Mouse (Mus musculus): ENCODE measurements around the gene Srpr.
A peak's percentile ranks its signal among the peaks of the same experiment; 100 is the strongest.

Srpr gene

DNA sequence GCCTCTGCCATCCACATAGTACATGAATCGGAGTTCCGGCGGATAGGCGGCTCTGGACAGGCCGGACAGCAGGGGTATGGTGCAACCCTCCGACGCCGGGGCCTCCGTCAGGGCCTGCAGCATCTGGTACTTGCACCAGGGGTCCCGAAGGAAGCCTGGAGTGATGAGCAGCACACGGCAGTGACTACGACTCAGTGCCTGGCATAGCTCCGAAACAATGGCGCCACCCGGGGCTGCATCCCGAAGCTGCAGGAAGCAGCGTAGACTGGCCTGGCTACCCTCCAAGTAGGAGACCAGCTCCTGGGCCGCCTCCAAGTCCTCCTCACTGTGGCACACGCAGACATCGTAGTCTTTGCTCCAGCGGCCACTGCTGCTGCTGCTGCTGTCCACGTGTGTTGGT lies 11.3 kb upstream of the Srpr start:
- DNase-seq (ENCODE audit: low spot score) = no peak

GRCm38 (mm10) chr9:35192983-35193542 lies 6.9 kb upstream of the Srpr start:
- no peak for DNase-seq (ENCODE audit: low spot score)

DNA sequence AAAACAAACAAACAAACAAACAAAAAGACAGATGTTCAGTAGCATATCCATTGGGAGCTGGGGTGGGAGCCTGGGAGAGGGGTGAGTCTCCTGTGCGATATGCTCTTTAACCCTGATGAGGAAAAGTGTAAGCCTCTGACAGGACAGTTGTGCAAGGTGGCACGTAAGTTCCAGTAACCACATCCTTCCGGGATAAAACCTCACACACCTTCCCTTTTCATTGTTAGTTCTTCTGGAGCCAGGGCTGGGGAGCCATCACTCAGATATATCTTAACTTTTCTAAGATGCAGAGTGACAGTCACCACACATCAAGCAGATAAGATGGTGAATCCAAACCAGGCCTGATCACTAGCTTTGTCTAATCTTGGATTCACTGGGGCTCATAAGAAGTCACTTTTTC lies 5.9 kb upstream of the Srpr start:
- DNase-seq (ENCODE audit: low spot score) = no peak

- DNase-seq (ENCODE audit: low spot score) = no peak
These were observed 2.4 kb upstream of the Srpr start for GRCm38 (mm10) chr9:35197625-35198024.

DNA sequence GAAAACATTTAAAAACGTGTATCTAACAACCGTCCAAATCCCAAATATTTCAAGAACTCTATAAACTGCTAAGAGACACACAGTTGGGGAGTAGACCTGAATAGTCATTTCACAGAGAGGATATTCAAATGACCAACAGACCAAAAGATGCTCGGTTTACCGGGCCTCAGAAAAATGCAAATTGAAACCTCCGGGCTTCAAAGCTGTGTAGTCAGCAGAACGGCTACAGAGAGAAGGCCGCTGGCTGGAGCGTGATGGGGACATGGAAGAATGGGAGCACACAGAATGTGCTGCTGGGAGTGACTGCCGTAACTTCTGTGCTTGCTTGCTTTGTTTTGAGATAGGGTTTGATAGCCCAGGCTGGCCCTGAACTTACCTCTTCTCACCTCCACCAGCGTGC lies 1.6 kb upstream of the Srpr start:
- no peak for DNase-seq (ENCODE audit: low spot score)

- DNase-seq (ENCODE audit: low spot score) = no peak
These were observed 817 bp upstream of the Srpr start for GRCm38 (mm10) chr9:35198945-35199771.

DNA sequence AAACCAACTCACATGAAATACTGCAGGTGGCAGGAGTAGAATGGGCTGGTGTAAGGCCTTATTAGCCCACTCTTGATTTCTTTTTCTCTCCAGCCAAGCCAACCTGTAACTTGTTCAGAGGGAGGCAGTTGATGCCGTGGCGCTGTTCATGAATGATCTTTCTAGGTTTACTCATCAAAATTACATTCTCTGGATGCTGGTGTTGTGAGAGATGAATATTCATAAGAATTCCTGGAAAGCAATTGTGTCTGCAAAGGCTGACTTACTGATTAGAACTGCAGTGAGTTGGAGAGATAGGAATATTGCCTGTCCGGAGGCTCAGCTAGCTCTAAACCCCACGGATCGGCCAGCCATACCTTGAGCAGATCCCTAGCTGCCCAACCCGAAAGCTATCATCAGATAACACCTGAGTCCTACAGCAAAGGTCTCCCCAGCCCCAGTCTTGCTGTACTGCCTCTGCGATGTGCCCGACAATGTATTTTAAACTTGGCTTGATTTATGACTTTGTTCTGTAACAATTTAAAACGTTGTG lies 620 bp downstream of the Srpr start:
- DNase-seq (ENCODE audit: low spot score) = no peak

- DNase-seq (ENCODE audit: low spot score) = no peak
These were observed 3.6 kb downstream of the Srpr start for GRCm38 (mm10) chr9:35203536-35203935.

DNA sequence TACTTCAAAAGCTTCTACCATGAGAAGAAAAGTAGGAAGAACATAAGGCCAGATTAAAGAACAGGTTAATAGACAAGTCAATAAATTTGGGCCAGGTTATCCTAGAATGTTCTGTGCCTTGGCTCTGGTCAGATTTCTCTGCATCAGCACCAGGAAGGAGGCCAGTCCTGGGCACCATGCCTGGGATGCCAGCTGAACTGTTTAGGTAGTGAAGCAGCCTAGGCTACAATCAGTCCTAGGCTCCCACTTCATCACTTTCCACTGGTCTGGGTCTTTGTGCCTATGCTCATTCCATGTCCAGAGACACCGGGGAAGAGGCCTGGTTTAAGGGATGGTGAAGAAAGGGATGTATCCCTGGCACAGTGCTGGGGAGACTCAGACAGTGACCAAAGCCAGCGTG lies 4.4 kb downstream of the Srpr start:
- no peak for DNase-seq (ENCODE audit: low spot score)

DNA sequence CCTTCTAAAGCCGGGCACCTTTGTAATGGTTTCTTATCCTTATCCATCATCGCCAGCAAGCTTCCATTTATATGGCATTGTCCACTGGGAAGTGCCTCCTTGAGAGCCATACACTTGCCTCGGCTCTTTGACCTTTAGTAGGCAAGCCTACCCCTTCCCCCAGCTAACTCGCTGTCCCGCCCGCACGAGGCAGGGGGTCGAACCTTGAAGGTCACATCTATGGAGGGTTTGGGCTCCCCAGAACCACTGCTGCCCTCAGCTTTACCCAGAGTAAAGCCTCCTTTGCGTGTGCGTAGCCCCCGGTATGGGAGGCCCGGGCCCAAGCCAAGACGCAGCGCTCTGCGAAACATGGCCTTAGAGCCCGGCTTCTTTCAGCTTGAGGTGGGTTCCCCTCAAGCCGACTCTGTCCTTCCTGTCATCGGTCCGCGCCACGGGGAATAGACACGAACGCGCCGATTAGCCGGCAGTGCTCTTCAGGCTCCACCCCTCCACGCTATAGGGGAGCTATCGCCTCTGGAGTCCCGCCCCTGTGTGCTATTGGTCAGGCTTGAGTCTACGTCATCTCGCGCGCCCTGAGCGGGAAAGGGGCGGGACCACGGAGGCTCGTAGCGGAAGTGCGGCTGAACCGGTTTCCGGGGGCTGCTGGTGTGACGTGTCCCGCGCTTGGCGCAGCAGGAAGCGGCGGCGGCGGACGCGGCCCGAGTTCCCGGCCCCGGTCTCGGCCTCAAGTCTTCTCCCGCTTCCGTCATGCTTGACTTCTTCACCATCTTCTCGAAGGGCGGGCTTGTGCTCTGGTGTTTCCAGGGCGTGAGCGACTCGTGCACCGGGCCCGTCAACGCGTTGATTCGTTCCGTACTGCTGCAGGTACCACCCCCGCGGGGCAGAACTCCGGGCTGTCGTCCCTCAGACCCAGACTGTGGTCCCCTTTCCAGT lies 10.8 kb downstream of the Srpr start, which contains the start of gene Foxred1:
TSS of gene Foxred1 (minus strand) at position 514 of the 933 bp plus-strand sequence.
- peak; percentile 100 for DNase-seq (ENCODE audit: low spot score)

DNA sequence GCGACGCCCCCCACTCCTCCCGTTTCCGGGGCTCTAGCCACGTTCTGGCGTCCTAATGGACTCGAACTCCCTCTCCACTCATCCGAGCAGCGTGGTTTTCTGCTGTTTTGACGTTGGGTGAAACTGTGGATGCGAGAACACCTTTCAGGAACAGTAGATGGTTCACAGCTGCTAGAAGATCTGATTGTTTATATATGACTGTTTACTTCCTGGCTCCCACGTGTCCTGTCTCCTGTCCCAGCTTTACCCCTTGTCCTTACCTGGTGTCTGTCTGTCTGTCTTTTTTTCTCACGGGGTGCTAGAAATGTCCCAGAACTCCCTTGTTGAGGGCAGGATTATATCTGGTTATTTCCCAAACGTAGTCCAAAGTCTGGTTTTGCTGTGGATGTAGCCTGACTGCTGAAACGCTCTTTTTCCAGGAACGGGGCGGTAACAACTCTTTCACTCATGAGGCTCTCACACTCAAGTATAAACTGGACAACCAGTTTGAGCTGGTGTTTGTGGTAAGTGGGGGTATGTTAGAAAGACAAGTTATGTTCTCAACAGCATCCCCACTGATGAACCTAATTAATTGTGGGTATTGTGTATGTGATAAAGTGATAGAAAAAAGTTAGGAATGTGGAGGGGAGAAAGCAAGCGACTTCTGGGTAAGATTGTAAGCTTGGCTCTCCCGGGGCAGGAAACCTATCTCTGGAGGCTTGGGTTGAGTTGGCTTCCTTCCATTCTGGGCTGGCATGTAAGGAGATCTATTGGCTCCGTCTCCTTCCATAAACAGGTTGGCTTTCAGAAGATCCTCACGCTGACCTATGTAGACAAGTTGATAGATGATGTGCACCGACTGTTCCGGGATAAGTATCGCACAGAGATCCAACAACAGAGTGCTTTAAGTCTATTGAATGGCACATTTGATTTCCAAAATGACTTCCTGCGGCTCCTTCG lies 11.9 kb downstream of the Srpr start:
- no peak for DNase-seq (ENCODE audit: low spot score)

DNA sequence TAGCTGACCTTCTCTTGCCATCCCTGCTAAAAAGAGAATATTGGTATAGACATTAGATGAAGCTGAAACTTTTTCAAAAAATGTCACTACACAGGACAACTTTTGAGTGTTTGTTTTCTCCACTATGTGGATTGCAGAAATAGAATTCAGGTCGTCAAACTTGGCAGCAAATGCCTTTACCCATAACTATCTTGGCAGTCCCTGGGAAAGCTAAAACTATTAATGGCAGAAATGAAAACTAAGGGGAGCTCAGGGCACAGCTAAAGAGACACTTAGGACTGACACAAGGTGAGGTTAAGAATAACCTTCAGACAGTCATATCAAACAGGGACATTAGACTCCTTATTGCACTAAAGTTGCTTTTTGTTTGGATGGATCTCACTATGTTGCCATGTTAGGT lies 18.0 kb downstream of the Srpr start:
- no peak for DNase-seq (ENCODE audit: low spot score)

DNA sequence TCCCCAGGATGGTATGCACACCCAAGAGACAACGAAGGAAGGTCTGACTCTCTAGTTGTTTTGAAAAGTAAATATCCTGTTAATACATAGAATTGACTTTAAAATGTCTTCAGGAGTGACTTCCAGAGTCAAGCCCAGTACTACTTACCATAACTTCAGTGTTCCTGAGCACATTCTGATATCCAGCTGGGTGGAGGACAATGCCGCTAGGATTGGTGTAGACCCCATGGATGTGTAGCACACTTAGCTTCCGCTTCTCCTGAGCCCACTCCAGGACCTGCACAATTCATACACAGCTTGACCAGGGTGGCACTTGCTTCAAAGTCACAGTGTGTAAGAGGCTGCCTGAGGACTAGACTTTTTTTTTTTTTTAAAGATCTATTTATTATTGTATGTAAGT lies 23.5 kb downstream of the Srpr start:
- DNase-seq (ENCODE audit: low spot score) = no peak

GRCm38 (mm10) chr9:35228671-35229070 lies 28.7 kb downstream of the Srpr start:
- DNase-seq (ENCODE audit: low spot score) = no peak

DNA sequence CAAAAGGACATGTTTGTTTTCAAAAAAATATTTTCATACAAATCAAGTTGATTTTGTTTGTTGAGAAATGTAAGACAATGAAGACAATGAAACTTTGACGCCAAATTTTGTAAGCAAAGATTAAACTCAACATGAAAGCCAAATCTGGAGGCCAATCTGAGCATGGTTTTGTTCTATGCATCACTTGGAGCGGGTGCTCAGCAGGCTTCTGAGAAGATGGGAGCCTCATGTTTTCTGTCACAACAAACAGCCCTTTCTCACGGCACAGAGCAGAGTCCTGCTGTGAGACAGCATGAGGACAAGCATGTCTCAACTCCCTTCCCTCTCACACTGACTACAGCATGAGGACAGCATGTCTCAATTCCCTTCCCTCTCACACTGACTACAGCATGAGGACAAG lies 36.0 kb downstream of the Srpr start:
- no peak for DNase-seq (ENCODE audit: low spot score)

DNA sequence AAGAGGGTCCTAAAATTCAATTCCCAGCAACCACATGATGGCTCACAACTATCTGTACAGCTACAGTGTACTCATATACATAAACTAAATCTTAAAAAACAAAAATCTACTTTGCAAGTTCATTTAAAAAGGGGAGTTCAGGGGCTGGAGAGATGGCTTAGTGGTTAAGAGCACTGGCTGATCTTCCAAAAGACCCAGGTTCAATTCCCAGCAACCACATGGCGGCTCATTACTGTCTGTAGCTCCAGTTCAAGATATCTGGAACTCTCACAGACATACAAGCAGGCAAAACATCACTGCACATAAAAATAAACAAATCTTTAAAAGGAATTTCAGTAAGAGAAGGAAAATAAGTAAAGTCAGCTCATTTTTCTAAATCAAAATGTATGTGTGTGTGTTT lies 38.4 kb downstream of the Srpr start:
- DNase-seq (ENCODE audit: low spot score) = no peak

- DNase-seq (ENCODE audit: low spot score) = no peak
These were observed 39.1 kb downstream of the Srpr start for GRCm38 (mm10) chr9:35238915-35239571.

GRCm38 (mm10) chr9:35239734-35240133 lies 39.8 kb downstream of the Srpr start:
- DNase-seq (ENCODE audit: low spot score) = no peak

DNA sequence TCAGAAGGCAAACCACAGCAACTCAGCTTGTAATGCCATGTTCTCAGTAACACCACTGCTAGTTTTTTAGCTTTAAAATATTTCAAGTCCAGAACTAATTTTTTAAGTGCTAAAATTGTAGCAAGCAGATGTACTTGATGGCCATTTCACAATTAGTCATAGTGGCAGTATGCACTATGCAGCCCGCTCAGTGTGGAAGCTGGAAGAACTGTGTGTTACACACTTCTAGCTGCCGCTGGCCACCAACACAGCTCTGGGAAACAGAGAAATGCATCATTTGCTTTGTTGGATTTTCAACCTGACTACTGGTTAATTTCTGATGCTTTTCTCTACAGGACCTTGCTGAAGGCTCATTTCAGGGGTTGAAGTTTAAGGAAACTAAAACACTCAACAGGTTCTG lies 47.4 kb downstream of the Srpr start:
- no peak for DNase-seq (ENCODE audit: low spot score)

DNA sequence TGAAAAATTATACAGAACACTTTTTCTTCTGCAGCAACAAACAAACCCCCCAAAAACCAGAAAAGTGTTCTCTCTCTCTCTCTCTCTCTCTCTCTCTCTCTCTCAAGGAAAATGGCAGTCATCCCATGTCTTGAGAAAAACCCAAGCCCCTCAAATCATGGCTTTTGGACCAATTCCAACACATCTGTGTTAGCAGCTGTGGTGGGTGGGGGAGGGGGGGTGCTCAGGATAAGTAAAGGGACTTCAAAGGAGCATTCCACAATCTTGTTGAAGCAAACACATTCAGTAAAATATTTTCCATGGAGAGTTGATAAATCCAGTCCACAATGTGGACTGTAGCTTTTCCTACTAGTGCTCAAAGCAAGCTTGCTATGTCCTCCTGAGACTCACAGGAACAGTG lies 49.5 kb downstream of the Srpr start:
- DNase-seq (ENCODE audit: low spot score) = no peak

DNA sequence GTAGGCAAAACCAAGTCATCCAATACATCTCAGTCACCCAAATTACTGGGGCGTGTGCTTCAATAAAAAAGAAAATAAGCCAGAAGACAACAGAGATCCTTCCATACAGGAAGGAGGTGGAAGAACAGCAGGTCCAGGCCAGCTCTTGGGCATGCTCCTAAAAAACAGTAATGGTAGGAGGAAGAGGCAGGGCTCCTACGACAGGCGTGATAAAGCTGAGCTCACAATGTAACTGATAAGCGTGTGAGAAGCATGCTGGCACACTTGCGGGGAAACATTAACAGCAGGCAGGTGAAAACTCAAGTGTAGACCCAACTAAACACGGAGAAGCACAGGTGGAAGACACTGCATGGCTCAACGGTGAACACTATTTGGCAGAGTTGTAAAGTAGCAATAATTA lies 57.4 kb downstream of the Srpr start:
- no peak for DNase-seq (ENCODE audit: low spot score)

Measured in retina, embryonic 14.5 days (tissue).